Mouse (Mus musculus): Measurements from ENCODE around the gene Gm16440.
"Not testable (repeated sequence)": the region's sequence is repeated elsewhere in the genome, so short reads cannot be mapped to it uniquely, and the experiment has no call there.

The Gm16440 gene

DNA sequence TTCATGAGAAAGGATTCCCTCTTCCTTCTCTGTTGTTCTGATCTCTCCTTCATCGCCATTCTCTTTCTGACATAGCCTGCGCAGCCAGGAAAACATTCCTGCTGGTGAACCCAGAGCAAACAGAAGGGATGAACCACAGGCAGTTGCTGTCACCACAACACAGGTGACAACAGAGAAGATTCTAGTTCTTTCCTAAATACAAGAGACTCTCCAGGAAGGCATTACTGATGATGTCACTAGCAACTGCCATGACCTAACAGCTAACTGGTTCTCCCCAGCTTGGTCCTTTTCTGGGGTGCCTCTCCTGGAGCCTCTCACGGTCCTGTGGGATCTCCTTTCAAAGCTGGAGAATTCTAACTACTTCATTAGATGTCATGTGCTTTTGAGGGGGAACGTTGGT is at the start of gene Gm16440:
Gm16440 (minus strand) TSS at position 101 of the 400 bp plus-strand sequence.
- not testable (repeated sequence) for DNase-seq (ENCODE audit: low read depth, low spot score)

DNA sequence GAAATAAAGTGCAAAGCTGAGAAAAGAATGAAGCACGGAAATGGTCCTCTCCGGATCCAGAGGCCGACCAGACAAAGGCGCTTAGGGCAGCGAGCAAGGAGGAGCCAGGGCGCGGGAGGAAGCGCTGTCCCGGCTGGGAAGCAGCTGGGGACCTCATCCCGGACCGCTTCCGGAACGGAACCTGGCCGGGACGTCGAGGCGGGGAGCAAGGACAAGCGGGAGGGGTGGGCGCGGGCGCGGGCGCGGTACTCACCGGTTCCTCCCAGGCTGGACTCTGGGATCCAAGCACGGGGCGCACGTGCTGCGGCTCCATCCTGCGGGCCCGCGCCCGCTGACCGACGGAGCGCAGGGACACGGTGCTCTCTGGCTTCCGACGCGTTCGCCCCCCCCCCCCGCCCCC is 36.6 kb upstream of the Gm16440 start:
- not testable (repeated sequence) for DNase-seq (ENCODE audit: low read depth, low spot score)

DNA sequence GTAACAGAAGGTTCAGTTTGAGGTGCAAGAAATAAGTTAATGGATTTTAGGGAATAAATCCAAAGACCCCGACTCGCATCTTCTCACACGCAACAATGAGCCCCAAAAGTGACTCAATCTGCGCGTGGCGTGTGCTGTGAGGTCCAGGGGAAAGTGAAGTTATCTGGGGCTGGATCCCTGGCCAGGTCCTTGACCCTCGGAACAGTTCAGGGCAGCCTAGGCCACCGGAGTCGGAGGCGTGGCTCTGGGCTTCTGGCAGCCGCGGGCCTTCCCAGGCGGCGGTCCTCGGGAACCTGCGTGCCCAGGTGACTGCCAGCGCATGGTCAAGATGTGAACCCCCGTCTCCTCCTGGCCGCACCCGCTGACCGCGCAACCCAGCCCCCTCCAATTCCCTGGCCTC is 36.2 kb upstream of the Gm16440 start:
- DNase-seq (ENCODE audit: low read depth, low spot score), result not testable (repeated sequence)

DNA sequence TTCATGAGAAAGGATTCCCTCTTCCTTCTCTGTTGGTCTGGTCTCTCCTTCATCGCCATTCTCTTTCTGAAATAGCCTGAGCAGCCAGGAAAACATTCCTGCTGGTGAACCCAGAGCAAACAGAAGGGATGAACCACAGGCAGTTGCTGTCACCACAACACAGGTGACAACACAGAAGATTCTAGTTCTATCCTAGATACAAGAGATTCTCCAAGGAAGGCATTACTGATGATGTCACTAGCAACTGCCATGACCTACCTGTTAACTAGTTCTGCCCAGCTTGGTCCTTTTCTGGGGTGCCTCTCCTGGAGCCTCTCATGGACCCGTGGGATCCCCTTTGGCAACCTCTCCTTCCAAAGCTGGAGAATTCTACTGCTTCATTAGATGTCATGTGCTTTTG is 22.3 kb upstream of the Gm16440 start, which contains the start of gene Gm3591:
Gm3591 (minus strand) TSS at position 101 of the 400 bp plus-strand sequence.
- DNase-seq (ENCODE audit: low read depth, low spot score), result not testable (repeated sequence)

DNA sequence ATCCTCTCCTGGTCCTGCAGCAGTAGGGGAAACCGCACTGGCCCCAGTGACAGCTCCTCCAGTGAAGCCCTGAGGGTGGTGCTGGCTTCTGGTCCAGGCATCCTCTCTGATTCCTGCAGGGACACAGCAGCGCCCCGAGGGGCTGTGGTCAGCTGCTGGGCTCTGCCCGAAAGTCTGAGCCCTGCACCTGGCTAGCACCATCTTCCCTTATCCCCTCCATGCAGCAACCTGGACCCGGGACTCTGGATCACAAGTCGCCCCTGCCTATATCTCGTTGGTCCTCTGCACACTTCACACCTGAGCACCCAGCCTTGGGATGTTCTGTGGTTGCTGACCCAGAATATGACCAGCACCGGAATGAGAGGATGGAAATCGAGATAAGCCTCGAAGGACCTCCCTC is 46.5 kb downstream of the Gm16440 start, which contains the start of gene Gm3618:
Gm3618 (minus strand) TSS at position 101 of the 400 bp plus-strand sequence.
- DNase-seq (ENCODE audit: low read depth, low spot score), result not testable (repeated sequence)

Measured in embryo, embryonic 11.5 days (tissue).